Mouse (Mus musculus): ENCODE measurements at regions not wholly inside any gene's neighbourhood (a gene's known extent, or its start where the extent isn't known, plus 50 kb on each side); places are given as distances from the start of the nearest gene placed in this dataset.

DNA sequence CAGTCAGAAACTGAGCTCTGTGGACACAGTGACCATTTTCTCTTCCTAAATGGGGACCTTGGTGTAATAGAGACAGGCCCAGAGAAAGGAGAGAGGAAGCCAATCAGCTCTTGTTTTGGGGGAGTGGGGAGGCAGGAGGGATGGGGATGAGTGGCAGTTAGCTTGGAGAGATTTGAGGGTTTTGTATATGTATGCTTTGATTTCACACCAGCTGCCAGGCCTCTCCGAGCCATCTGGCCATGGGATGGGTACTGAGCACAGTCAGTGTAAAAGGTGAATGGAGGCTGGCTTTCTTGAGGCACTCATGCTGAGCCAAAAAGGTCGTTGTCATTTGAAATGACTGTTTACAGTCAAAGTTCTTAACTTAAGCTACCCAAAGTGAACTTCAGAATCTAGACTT lies 295.2 kb upstream of the Gadl1 start:
- no peak for DNase-seq

DNA sequence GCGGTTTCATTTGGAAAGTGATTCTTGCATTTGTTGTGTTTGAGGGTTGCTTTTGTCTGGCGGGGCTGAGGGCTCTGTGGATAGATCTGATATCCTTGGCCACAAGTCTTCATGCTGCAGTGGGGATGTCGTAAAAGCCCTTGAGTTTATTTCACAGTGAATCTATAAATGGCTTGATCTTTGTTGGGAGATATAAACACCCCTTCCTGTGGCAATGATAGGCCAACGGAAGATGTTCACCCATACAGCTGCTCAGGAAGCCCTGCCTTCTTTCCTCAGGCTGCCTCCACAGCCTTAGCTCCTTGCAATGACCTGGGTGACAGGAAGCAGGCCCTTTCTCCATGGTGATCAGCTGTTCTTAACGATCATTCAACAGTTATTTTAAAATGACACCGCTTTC lies 291.3 kb upstream of the Gadl1 start:
- DNase-seq, result no peak

DNA sequence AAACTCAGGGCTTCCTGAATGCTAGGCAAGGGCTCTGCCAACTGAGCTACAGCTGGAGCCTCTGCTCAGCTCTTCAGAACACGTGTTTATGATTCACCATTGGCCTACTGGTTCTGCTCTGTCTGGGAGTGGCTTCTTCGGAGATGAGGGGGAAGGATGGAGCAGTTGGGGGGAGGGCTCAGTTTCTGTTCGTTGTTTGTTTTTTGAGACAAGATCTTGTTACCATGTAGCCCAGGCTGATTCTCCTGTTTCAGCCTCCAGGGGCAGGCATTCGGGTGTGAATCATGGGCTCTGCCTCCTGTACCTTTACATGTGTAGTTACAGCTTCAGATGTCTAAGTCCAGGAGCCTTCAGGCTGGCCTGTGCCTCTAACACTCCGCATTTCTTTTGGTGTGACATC lies 285.3 kb upstream of the Gadl1 start:
- no peak for DNase-seq

DNA sequence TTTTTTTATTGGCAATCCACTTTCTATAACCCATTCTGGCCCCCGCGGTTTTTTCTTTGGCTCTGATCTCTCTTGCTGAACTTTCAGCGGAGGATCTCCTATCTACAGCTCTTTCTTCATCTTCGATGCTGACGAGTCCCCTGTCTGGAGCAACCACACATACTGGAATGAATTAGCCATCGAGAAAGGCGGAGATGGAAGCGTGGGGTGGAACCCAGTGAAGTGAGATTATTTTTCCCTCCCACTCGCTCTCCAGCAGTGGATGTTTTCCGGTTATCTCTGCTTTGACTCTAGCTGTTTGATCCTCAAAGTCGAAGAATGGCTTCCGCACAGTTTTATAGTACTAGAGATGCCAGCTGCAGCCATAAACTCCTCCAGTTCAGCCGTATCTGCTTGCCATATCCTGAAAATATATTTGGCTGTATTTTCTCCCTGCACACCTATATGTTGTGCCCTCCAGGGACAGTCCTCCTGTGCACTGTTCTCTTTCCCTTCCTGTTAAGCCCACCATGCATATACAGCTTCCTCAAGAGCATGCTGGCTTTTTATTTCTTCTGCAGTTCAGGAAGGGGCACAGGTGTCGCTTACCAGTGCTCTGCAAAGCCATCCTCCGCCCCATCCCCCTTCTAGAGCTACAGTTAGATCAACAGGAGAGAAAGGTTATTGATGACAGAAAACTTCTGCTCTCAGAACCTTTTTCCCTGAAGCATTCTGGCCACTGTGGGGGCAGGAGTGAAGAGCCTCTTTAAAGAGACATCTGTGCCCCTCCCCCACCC lies 284.3 kb upstream of the Gadl1 start:
- DNase-seq, result no peak

DNA sequence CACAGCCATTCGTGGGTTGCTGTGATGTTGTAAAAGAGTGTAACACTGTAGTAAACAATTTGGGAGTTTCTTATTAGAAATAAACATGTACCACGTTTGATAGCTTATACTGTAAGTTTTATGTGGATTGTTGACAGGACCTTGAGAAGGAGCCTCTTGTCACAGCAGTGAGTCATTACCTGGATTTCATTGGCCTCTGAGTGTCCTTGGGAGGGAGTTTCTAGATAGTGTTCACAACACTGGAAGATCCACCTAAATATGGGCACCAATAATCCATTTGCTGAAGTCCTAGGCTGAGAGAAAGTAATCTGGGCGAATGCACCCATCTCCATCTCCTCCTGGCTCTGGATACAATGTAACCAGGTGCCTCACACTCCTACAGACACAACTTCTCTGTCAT lies 281.7 kb upstream of the Gadl1 start:
- no peak for DNase-seq

DNA sequence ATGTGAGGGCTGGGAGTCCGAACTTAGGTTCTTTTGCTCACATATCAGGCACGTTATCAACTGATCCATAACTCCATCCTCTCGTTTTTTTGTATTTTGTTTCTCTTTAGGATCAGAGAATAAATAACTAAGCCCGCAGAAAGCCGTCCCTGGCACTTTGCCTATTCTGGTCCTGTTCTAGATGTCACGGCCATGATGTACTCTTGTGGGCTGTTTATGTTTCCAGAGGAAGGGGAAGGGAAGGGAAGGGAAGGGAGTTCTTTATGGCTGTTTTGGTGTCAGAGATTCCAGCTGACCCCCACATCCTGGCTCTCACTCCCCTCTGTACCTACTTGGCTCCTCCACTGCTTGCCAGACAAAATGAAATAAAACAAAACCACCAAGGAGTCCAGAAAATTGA lies 272.1 kb upstream of the Gadl1 start:
- no peak for DNase-seq

DNA sequence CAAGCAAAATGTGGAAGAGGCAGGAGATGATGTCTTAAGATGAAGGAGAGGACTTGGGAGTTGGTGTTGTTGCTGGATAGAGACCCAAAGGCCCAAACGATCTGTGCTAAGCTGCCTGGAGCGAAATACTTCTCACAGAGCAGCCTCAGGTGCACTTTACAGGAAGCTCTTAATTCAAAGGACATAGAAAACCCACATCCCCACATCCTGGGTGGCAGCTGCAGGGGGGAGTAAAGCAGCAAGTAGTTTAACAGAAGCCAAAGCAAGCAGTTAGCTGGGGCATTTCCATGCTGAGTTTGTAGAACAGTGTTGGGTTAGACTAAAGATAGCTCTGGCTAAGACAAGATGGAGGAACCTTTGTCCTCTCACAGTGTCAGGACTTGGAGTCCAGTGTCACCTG lies 268.5 kb upstream of the Gadl1 start:
- no peak for DNase-seq

DNA sequence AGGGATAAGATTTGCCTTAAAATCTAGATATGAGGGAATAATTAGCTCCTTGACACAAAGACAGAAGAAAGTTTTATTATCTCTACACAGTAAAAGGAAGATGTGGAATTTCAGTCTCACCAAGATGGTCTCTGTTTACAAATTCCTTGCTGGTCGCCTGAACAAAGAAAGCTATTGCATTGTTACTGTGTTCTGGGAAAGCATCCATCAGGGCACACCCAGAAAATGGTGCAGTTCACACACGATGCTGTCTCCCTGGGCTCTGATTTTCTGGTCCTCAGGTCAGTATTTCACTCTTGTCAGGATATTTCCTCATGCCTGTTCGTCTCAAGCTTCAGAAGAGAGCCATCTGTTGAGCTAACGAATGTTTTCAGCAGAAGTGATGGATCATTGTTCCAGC lies 267.2 kb upstream of the Gadl1 start:
- no peak for DNase-seq

DNA sequence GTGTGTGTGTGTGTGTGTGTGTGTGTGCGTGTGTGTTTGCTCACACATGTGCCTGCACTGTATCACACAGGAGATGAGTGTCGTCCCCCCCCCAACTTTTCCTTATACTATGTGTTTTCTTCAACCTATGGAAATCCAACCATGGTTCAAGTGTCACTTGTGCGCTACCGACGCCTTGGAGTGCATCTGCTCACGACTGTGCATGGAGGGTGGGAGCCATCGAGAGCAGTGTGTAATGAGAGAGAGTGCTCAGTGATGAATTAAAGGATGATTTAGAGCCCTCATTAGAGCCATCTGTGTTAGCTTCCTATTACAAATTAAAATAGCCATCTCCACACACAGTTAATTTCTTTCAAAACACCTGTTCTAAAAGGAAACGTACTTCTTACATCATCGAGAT lies 264.3 kb upstream of the Gadl1 start:
- no peak for DNase-seq

DNA sequence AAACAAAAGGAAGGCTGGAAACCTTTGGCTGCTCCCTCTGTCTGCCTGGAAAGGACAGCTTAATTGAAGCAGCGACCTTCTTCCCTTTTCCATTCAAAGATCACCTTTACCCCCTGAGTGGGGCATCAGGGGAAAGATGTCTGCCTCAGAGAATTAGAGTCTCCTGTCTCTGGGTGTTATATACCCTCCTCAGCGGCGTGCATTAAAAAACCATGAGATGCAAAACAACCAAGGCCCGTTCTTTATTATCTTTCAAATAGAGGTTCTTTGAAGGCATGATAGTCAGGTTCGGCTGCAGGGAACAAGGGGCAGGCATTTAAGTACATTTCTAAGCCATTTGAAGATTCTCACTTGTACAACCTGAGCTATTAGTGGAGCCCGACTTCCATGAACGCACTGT lies 263.0 kb upstream of the Gadl1 start:
- no peak for DNase-seq

DNA sequence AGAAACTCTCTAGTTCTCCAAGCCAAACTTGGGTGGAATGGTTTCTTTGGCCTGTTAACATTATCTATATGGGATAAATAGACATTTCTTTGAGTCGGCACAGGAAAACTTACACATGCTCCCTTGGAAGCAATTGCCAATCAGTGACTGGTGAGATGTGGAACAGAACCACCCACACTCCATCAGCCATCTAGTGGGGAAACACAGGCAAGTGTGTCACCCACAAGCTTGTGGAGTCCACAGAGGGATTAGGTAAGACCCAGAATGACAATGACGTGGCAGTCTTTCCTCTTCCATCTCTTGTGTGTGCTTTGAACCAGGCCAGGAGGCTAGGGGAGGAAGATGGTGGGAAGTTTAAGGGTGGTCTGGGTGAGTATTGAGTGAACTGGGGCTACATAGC lies 257.5 kb upstream of the Gadl1 start:
- DNase-seq, result no peak

DNA sequence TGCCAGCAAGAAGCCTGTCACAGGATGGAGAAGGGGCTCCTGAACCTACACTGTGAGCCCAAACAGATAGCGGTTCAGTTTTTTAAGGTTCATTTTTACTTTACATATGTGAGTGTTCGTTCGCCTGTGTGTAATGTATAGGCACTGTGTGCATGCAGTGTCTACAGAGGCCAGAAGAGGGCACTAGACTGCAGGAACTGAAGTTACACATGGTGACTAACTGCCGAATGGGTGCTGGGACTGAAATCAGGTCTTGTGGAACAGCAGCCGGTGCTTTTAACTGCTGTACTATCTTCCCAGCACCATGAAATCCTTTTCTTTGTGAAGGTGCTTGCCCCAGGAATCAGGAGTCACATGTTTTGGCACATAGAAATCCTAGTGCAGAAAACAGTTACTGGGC lies 256.1 kb upstream of the Gadl1 start:
- DNase-seq, result no peak

DNA sequence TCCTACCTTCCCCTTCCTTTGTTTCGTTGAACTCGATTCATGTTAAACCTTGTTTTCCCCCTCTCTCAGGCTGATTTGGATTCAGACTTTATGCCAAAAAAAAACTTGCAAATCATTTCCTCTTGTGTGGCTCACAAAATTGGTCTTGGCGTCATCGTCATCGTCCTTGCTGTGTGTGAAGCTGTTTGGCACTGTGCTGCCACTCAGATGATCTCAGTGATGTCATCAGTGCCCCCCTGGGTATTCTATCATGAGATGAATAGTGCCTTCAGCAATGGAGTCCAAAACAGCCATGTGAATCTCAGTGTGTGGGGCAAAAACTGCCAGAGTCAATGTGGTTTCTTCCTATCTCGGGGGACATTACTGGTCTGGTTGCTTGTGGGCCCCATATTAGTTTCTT lies 254.3 kb upstream of the Gadl1 start:
- DNase-seq, result no peak

DNA sequence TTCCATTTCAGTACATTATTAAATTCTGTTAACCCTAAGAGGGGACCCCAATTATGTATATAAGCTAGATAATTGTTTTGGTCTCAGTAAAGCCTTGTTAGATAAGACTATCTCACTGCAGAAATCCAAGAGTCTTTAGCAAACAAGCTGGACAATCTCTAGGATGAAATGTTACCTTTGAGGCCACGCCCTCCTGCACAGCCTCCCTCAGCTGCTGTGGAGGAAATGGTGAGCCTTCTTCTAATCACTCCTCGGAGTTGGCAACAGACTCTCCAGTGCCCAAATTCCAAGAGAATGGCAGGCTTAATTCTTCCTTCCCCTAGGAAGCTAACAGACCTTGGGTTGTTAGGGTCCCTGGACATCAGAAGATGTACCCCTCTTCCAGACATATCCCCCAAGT lies 252.7 kb upstream of the Gadl1 start:
- DNase-seq, result no peak

DNA sequence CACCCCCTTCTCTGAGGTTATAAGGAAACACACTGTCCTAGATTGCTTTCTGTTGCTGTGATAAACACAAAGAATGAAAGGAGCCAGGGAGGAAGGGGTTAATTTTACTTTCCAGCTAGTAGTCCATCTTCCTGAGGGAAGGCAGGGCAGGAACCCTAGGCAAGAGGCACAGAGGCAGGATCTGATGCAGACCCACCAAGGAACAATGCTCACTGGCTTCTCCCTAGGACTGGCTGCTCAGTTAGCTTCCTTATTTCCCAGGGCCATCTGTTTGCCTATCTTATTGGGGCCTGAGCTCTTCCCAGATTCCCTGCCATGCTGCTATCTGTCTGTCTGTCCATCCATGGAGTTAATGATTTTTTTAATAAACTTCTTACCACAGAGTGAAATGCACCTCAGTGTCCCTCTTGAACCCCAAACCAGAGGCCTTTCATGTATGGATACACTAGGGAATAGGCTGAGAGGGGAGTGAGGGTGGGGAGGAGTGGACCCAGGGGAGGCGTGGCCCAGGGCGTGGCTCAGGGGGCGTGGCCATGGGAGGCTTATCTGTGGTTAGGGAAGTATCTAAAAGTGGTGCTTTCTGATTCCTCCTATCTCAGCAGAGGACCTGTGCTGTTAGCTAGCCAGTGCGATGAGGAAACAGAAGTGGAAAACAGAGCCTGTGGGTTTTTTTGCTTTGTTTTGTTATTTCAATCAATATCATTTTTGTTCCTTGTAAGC lies 252.1 kb upstream of the Gadl1 start:
- no peak for DNase-seq

DNA sequence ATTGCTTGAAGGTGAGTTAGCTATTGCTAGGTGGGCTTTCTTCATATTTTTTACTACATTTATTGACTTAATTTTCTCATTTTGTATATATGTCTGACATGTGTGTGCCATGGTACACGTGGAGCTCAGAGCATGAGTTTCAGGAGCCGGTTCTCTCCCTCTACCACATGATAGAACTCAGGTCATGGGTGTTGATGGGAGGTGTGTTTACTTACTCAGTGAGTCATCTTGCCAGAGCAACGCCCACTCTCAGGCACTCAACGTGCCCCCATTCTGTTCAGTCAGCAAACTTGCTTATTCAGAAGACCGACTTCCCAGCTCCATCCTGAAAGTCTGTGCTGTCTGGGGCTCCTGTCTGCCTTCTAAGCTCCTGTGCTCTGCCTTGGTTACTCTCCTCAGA lies 250.8 kb upstream of the Gadl1 start:
- no peak for DNase-seq

DNA sequence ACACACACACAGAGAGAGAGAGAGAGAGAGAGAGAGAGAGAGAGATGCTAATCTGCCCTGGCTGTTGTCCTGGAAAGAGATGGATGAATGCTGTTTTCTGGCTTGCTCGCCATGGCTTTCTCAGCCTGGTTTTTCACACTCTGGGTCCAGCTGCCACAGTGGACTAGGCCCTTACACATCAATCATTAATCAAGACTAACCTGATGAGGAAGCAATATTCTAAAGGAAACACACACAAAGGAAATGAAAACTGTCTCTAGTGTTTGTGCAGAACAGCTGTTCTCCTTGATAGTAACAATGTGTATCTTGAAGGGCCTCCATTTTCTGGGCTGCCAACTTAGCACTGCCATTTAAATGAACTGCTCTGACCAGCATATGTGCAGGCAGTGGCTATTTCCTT lies 248.9 kb upstream of the Gadl1 start:
- DNase-seq, result peak; percentile 74

DNA sequence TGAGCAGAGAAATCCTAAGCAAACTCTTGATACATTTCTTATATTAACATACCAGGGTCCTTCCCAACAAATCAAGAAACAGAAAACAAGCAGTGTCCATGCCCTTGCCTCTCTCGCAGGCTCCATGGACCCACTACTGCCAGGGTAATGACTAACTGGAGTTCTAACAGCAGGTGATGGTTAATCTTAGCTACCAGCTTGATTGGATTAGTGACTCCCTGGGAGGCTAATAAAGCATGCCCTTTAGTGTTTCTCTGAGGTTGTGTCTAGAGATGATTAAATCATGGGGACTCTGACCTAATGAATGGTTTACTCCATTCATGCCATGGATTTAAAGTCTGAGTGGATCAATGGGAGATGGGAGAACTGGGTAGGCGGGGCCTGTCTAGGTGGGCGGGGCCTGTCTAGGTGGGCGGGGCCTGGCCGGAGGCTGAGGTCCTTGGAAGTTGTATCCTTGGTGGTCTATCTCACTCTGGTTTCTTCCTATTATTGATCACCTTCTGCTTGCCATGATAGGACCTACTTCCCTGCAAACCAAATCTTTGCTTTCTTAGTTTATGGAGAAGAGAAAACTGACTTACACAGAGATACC lies 247.3 kb upstream of the Gadl1 start:
- peak; percentile 90 for DNase-seq

DNA sequence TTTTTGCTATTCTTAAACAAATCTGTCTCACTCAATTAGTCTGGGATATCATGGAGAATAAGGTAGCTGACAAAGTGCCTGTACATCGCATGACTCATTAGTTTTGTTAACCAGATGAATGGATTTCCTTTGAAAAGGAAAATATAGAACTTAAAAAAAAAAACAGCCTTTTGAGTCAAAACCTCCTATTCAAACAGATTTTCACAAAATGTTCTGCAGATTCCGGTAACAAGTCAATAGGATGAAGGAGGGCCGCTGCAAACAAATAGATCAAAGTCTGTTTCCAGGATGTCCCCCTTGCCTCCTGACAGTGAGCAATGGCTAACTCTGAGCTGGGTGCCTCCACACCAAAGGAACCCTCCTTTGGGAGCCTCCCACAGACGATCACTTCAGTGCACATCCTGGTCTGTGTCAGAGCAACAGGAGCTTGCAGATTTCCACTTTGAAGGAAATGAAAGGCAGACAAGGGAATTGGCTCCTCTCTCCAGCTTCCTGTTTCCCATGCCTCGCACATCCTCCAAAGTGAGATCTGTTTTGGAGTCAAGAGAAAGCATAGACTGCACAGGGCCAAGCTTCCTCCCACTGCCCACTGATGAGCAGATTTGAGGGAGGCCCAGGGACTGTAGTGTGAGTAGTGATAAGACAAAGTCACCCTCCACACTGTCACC lies 243.8 kb upstream of the Gadl1 start:
- DNase-seq, result peak; percentile 38

DNA sequence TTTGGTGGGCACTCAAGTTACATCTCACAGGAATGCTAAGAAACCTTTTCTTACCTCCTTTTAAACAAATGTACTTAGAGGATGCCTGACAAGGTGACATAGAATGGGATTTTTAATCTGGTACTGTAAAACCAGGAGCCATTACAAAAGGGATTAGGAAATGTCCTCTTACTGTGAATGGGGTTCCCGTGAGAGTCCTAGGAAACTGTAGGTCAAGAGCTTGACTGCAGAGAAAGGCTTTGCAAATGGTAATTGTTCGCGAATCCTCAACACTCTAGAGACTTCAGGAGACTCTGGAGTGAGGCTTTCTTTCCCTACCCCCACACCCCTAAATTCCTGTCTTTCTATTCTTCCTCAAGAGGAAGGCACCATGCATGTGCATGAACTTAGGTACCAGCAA lies 242.7 kb upstream of the Gadl1 start:
- no peak for DNase-seq

DNA sequence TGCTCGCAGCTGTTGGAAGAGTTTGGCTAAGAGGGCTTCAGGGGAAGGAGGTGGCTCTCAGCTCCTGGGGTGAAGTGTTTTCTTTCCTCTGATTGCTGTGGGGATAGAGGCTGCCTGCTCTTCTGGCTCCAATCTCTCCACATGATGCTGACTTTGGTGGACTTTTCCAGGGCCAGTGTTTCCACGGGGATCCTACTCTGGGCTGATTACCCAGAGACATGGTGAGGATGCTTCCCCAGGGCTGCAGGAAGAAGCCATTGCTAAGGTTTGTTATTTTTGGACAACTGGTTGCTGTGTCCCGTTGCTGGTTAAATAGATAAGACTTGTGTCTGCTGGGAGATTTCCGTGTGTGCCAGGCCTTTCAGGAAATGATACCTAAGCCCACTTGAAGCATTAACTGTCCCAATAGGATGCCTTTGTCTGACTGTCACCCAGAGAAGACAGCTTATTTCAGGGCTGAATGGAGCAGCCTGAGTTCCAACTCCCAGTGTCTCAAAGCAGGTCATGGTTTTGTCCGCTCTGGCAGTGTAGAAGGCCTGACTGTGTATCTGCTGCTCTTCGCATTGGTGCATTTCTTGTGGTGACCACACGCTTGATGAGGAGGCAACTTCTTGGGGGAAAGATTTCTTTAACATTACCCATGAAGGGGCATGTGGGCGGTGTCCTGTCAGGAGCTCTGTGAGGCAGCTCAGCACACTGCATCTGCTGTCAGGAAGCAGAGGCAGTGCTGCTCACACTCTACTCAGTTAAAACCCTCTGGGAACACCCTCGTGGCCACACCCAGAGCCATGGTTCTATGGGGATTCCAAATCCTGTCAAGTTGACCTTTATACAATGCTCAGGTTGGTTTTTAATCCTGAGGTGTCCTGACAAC lies 228.3 kb upstream of the Gadl1 start:
- DNase-seq, result no peak

DNA sequence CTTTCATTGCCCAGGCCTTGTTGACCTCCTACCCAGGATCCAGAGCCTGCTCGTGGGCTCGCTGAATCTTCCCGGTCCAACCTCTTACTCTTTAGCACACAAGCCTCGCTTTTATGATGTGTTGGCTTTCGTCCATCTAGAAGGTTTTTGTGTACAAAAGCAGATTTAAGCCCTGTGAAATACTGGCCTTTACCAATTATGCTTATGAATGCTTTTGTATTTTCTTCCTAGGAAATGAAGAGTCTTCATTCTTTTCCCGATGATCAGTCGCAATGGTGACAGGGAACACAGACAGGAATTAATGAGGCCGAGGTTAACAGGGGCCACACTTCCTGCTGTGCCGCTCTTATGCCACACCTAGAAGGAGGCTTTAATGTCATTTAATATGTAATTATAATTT lies 227.4 kb upstream of the Gadl1 start:
- DNase-seq, result no peak

DNA sequence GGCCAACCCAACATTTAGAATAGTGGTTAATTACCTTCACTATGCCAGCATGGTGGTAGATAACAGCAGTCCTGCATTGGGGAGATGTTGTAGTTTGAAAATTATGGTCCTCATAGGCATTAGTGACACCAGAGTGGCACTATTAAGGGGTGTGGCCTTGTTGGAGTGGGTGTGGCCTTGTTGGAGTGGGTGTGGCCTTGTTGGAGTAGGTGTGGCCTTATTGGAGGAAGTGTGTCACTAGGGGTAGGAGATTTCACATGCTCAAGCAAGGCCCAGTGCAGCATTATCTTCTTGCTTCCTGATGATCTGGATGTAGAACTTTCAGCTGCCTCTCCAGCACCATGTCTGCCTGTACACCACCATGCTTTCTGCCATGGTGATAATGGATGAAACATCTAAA lies 225.3 kb upstream of the Gadl1 start:
- no peak for DNase-seq

Data from kidney, adult 9 months (tissue).